Mouse (Mus musculus): ENCODE results near the gene Ube2o. TPM values are rescaled to one million over a fixed set of nuclear protein-coding genes. Genes with fewer than 3 reads are reported as not detected.

Gene Ube2o
- total RNA-seq (2015) (5.0 TPM in 2 replicates), total RNA-seq (2017) (6.1 and 6.4 TPM in 2 replicates)

DNA sequence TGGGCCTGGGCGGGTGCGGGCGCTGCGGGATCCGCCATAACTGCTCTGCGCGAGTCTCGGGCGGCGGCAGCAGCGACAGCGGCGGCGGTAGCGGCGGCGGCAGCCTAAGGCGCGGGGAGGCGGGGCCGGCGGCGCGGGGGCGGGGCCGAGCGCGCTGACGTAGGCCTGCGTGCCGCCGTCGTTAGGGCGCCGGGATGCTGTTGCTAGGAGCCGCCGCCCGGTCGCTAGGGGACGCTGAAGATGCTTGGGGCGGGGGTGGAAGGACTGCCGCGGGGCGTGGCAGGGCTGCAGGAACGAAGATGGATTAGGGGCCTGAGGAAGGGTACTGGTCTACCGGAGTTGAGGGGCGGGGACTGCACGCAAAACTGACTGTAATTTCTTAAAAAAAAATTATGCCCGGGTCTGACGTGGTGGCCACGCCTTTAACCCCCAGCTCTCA is at the start of gene Ube2o:
TSS of gene Ube2o (minus strand) at position 72 of the 439 bp plus-strand sequence.
- ATAC-seq (replicated peaks; ENCODE audit: poor library complexity) = peak; percentile 94

DNA sequence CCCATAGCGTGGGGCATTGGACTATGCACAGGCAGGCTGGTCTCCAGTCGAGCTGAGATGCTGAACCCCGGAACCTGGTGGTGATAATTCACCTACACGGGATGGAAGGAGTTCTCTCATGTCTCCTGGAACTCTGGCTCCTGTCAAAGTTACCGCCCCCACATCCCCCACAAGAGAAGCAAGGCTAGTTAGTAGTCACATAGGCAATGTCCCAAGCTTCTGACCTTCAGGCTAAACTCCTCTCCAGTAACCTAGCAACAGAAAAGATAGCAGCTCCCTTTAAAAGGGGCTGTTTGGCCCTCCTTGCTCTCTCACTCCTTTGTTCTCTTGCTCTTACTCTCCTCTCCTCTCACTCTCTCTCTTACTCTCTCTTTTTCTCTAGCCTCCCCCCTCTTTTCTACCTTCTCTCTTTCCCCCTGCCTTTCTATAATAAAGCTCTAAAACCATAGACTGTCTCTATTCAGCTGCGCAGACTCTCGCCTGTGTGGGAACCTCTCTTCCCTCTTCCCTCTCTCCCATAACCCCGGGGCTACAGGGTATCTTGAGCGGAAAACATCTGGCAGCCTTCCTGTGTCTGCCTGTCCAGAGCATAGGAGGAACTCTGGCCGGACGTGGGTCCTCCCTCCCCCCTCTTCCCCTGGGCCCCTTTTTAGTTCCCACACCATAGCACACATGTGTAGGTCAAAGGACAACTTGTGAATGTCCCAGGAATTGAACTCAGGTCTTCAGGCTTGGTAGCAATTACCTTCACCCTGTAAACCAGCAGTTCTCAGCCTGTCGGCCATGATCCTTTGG is 49.1 kb upstream of the Ube2o start:
- no peak for ATAC-seq (replicated peaks; ENCODE audit: poor library complexity)

DNA sequence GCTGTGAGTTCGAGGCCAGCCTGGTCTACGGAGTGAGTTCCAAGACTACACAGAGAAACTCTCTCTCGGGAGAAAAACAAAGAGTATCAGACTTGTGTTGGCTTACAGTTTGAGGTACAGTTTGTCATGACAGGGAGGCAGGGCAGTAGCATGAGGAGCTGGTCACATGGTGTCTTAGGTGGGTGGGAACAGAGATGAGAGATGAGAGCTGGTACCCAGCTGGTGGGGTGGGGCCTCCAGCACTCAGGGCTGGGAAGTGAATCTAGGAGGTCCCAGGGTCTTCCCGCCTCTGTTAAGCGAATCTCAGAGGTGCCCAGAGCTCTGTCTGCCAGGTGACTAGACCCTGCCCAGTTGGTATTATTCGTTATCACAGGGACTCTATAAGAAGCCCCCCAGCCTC is 48.2 kb upstream of the Ube2o start:
- no peak for ATAC-seq (replicated peaks; ENCODE audit: poor library complexity)

DNA sequence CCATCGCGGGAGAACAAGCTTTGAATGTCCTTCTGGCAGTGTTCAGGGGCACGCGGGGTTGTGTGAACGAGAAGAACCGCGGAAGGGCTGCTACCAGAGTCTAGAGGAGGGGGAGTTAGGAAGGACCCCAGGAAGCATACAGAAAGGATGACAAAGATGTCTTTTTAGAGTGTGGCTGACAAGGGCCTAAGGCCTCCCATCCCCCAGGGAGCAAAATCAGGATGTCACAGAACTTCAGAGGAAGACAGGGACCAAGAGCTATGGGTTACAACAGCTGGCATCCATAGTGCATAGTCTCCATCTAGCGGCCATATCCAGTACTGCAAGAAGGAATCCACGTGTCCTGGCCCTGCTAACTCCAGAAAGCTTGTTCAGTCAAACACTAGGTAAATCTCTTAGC is 47.5 kb upstream of the Ube2o start:
- peak; percentile 69 for ATAC-seq (replicated peaks; ENCODE audit: poor library complexity)

DNA sequence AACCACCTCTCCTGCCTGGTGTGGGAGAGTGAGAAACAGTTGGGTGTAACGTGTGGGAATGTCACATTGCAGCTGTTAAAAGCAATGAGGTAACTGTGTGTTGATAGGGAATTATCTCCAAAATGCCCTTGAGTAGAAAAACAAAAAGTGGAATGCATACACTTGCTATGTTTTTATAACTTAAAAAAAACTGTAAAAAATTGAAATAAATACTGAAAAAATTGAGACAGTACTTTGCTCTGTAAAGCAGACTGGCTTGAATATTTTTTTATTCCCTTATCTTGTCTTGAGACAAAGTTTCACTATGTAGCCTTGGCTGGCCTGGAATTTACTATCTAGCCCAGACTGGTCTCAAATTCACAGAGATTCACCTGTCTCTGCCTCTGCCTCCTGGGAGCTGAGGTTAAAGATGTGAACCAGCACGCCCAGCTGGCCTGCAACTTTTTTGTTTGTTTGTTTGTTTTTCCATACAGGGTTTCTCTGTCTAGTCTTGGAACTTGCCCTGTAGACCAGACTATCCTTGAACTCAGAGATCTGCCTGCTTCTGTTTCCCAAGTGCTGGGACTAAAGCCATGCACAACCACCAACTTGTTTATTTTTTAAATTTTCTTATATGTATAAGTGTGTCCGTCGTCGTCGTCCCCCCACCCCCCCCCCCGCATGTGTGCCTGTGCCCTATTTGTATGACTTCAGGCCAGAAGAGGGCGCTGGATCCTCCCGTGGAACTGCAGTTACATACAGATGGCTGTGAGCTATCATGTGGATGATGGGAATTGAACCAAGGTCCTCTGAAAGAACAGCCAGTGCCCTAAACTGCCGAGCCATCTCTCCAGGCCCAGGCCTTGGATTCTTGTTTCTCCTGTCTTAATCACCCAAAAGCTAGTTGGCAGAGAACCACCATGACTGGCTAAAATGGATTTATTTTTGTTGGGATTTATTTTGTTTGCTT is 46.1 kb upstream of the Ube2o start:
- ATAC-seq (replicated peaks; ENCODE audit: poor library complexity) = no peak

DNA sequence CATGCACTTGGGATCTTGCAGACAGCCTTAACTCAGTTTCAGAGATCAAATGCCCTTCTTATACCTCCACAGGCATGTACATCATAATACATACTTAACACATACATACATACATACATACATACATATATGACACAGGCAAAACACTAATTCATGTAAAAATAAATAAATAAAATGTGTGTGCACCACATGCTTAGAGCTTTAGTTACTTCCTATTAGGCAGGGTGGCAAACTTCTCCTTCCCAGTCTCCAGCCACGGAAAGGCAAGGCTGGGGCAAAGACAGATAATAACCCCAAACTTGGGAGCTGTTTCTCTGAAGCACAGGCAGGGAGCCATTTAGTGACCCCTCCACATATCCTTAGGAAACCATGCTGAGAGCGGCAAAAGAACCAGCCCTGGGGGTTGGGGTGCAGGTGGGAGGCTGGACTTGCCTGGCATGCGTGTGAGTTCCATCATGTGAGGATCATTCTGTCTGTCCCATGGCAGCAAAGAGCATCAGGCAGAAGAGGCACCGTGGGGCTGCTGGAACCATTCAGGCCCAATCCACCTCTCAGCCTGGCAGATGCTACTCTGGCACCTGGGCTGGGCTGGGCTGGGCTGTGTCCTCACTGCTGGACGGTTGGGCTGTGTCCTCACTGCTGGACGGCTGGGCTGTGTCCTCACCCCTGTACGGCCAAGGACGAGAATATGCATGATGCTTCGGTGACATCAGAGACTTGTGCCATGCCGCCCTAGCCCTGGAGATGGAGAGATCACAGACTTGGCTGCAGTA is 45.2 kb upstream of the Ube2o start, which contains the start of gene Rhbdf2:
TSS of gene Rhbdf2 (minus strand) at position 721 of the 773 bp plus-strand sequence.
- no peak for ATAC-seq (replicated peaks; ENCODE audit: poor library complexity)

DNA sequence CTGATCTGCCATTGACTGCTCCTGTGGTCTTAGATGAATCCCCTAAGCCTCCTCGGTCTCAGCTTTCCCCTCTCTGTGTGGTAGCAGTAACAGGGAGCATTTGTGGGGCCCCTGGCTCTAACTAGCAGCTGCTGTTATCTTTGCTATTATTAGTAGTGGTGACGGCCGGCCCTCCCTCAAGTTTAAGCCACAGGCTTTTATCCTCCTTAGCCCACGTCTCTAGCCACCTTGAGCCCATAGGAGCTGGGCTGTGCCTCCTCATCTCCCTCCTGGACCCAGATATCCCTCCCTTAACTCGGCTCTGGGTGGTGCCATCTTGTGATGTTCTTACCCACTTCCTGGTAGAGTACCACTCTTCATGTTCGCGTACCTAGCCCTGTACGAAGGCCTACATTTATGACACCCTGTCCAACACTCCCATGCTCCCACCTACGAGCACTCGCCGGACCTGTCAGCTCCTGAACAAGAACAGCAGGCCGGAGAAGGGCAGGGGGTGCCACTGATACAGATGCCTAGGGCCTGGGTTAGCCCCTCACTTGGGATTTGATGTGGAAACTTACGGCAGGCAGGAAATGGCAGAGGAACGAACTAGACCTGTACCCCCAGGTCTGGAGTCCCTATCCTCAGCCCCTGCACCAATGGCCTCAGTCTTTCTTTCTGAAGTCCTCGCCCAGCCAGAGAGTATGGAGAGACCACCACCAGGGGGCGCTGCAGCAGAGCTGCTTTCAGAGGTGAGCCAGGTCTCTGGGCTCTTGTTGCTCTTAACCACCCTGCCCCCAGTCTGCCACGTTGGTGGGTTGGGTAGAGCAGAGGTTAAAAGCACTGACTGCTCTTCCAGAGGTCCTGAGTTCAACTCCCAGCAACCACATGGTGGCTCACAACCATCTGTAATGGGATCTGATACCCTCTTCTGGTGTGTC is 44.1 kb upstream of the Ube2o start:
- peak; percentile 33 for ATAC-seq (replicated peaks; ENCODE audit: poor library complexity)

DNA sequence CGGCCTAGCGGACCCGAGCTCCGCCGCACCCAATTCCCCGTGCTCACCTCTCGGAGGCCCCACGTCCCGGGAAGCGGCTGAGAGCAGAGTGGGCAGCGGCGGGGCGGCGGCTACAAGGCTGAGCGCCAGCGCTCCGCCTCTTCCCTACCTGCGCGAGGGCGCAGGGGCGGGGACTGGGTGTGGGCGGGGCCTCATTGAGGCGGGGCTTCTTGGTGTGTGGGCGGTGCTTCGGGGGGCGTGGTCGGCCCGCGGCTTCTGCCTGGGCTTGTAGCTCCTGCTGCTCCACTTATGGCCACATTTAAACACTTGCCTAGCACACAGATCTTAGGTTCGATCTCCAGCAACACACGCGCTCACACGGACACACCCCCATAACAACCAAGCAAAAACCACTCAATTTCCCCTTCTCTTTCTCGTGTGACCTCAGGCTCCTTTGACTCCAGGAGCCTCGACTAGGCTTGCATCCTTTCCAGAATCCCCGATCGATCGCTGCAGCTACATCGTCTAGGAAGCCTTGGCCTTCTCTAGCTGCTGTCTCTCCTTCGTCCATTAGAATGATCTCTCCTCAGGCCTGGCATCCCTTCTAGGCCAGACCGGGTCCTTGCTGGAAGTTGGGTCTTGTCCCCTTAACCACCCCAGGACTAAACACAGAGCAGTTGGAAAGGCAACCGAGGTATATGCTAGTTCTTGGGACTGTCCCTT is 43.0 kb upstream of the Ube2o start:
- ATAC-seq (replicated peaks; ENCODE audit: poor library complexity) = peak; percentile 72

DNA sequence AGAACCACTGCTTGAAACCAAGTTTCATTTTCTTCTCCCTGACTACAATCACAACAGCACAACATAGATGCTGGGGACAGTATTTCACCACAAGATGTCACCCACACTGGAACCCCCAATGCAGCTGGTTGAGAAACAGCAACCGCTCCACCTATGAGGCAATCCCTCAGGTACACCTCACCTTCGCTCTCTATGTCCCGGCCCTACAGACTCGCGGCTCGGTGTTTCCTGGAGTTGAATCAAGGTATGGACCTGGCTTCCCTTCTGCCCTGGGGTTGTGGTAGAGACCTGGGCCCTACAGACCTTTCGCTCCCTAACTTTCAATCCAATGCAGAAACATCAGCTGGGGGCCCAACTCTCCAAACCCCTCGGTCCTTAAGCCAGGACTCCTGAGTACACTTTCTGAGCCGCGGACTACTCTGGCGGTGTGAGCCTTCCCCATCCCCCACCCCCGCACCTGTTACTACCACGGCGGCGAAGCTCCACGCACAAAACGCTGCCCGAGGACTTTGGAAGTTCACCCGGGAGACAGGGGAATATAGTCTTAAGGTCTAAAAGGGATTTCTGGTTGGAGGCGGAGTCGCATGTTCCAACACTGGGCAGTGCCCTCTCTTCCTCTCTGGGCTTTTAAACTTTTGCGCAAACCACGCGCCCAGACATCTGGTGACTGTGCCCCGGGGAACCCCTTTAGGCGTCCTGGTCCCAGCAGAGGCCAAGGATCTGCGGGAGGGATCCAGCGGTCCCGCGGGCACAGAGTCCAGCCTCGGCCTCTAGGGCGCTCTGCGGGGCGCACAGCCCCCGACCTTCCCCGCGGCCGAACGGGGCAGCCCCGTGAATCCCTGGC is 42.3 kb upstream of the Ube2o start:
- ATAC-seq (replicated peaks; ENCODE audit: poor library complexity) = 0 out of 2 replicates have a peak, but pooled peaks have one; percentile 3

DNA sequence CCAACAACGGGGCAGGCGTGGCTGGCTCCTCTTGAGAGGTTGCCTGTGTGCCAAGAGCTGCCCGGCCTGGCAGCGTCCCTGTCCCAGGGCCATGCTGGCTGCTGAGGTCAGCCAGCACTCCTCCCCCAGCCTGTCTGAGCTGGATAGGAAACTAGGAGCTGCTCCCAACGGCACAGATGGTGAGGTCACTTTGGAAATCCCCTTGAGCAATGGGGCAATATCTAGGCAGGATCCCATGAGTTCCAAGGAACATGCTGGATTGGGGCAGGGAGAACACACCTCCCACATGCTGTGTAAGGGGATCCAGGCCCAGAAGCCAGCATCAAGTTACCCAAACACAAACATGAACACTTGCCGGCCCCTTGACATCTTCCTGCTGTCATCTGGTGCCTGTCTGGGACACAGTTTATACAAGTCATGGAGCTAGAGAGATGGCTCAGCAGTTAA is 40.0 kb upstream of the Ube2o start:
- no peak for ATAC-seq (replicated peaks; ENCODE audit: poor library complexity)

DNA sequence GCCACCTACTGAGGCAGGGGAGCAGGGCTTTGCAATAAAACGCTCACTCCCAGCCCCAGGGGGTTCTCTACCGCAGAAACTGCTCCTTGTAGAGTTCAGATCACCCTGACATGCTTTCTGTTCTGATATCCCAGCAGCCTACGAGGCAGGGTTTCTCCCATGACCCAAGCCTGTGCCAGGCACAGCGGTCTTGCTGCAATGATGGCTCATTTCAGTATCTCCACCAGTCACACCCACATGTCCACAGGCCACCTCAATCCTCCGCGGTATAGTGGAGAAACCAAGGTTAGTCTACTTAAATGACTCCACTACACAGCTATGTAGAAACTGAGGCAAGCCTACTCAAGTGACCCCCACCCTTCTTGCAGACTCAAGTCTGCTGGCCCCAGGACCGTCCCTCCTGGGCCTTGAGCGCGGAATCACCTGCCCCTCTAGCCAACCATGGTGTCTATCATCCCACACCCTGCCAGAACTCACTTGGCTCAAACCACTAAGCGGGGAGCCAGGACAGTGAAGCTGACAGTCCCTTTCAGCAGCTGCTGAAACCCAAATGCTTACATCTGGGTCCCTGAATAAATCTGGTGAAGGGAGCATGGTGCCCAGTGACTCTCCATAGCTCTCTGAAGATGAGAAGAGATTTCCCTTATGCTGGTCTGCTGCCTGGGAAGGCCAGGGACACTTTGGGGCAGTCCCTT is 39.5 kb upstream of the Ube2o start:
- ATAC-seq (replicated peaks; ENCODE audit: poor library complexity) = no peak

DNA sequence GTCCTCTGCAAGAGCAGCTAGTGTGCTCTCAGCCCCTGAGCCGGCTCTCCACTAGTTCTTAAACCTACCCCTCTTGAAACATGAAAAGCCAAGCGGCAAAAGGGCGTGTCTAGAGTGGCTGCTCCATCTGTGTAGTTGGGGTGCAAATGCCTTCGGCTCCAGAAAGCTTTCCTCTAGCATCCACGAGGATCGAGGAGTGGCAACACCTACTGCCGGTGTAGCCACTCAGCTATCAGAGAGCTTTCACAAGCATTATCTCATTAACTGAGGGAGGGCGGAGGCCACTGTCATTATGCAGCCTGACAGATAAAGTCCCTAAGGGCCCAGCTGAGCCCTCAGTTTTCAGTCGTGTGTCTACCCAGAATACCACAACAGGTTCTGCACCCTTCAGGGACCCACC is 38.8 kb upstream of the Ube2o start:
- ATAC-seq (replicated peaks; ENCODE audit: poor library complexity) = peak; percentile 17

DNA sequence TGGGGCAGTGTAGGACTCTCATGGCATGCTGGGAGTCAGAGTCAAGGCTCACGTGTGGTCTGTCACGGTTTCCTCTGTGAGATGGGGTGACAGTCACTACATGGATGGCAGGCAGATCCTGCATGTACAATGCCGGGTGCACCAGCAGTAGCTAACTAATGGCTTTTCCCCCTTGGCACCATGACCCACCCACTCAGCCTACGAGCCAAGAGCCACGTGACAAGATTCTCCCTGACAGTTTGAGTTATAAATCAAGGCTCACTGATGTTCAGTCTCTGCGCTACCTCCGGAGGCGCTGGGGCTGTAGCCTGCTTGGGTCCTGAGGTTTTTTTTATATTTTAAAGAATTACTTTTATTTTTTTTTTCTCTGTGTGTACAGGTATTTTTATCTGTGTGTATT is 38.3 kb upstream of the Ube2o start:
- no peak for ATAC-seq (replicated peaks; ENCODE audit: poor library complexity)

DNA sequence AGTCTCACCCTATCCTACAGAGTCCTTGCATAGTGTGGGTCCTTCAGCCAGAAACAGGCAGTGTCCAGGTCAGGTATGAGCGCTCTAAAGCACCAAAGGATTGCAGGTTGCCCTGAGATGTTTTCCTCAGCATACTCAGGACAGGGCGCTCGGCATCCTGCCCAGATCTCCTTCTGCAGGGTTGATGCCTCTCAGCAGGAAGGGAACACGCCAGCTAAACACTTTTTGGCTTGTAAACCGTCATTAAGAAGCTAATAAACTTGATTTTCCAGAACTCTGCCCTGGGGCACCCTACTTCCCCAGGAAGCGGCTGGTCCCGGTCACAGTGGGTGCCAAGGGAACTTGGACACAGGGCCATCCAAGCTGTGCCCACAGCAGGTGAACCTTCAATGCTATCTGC is 37.9 kb upstream of the Ube2o start:
- no peak for ATAC-seq (replicated peaks; ENCODE audit: poor library complexity)

DNA sequence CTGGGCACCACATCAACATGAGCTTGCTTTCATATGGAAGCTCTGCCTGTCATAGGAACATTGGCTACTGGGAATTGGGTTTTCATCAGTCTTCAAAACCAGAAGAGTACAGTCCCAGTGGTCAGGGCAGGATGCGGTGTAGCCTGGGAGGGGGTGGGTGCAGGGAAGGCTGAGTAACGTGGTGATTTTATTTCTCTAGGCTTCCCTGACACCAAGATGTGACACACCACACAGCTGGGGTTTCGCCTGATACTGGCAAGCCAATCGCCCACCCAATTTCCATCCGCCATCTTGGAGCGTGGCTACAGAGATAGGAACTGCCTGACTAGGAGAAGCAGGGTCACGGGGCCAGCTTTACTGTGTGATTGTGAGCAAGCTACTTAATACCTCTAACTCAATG is 37.4 kb upstream of the Ube2o start:
- ATAC-seq (replicated peaks; ENCODE audit: poor library complexity) = no peak

DNA sequence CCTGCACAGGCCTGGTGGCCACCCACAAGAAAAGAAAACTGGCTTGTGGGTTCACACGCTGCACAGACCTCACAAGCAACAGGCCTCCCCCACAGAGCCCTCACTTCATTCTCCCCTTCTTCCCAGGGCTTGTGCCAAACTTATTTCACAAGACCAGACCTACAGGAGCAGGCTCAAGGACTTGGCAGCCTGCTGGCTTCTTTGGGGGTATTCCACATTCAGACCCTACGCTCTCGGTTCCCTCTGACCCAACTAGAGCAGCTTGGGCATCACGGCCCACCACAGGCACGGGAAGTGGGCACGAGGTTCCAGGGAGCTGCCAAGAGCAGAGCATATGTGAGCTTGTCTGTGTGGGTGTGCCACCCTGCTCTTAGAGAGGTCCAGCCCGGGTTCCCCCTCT is 36.4 kb upstream of the Ube2o start:
- ATAC-seq (replicated peaks; ENCODE audit: poor library complexity) = no peak

DNA sequence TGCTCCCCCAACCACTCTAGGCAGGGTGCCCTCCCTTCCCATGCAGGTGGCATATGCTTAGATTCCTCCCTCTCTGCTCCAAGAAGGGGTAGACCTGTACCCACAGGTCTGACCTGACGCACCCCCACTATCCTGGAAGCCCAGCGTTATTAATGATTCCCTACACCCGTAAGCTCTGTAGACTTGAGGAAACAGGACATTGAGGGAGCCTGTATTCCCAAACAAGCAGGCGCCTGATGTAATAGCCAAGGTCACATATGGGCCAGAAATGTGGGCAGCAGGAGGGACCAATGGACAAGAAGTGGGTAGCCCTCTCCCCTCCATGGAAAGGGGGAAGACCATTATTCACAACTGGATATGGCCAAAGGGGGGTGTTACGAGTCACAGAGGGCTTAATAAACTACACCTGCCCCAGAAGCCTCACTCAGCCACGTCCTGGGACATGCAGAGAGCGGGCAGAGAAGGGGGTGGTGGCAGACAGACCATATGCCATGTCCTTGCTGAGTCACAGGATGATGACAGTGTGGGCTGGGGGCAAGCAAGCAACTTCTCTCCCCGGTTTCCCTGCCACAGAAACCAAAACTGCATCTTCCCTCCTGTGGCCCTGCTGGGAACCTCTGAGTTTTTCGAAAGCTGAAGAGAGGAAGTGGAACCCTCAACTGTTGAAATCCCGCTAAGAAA is 35.3 kb upstream of the Ube2o start:
- ATAC-seq (replicated peaks; ENCODE audit: poor library complexity) = peak; percentile 35

Measured in megakaryocyte progenitor cell, adult 5-6 weeks (primary cell).